Mouse (Mus musculus) liver, adult 2 months (tissue): ENCODE results near the gene Hist1h2bg. TPM values are rescaled to one million over a fixed set of nuclear protein-coding genes. Genes with fewer than 3 reads are reported as not detected.

Source experiments
- DNase-seq: peaks from one replicate; pipeline ENCODE4 v3.0.0-alpha.2; 2011; ENCODE audit warnings: low read depth, low spot score; ENCODE audit errors: extremely low read depth
- H3K27ac ChIP-seq: fragments of 200-500 bp; replicated peaks from 2 replicates; pipeline ENCODE4 v1.5.1; 2012; ENCODE audit warnings: low read depth, mild to moderate bottlenecking, control low read depth, inconsistent platforms, low read length; ENCODE audit not compliant: insufficient read depth
- H3K27me3 ChIP-seq: fragments of 200-500 bp; 2 replicates; pipeline ENCODE4 v1.6.1; 2012; ENCODE audit warnings: mild to moderate bottlenecking, moderate library complexity, low read length, inconsistent platforms; ENCODE audit not compliant: control insufficient read depth, insufficient read depth
- H3K36me3 ChIP-seq: fragments of 200-500 bp; 2 replicates; pipeline ENCODE4 v1.6.1; 2012; ENCODE audit warnings: low read length, inconsistent platforms; ENCODE audit not compliant: control insufficient read depth, insufficient read depth
- H3K4me1 ChIP-seq: fragments of 200-500 bp; 2 replicates; pipeline ENCODE4 v1.6.1; 2011; ENCODE audit warnings: low read length; ENCODE audit not compliant: control insufficient read depth, insufficient read depth
- H3K4me3 ChIP-seq: fragments of 200-500 bp; 2 replicates; pipeline ENCODE4 v1.5.1; 2011; ENCODE audit warnings: low read depth, mild to moderate bottlenecking, control low read depth, low read length, moderate library complexity; ENCODE audit not compliant: insufficient read depth
- H3K79me2 ChIP-seq: fragments of 200-500 bp; 2 replicates; pipeline ENCODE4 v1.6.1; 2012; ENCODE audit warnings: inconsistent platforms, mild to moderate bottlenecking, low read length, moderate library complexity; ENCODE audit not compliant: control insufficient read depth, insufficient read depth
- H3K9ac ChIP-seq: fragments of 200-500 bp; 2 replicates; pipeline ENCODE4 v1.6.1; 2012; ENCODE audit warnings: low read depth, mild to moderate bottlenecking, control low read depth, inconsistent platforms, low read length
- CTCF ChIP-seq: fragments of 200-500 bp; IDR thresholded peaks from 2 replicates; pipeline ENCODE4 v1.5.1; 2011; ENCODE audit warnings: low read depth, low read length, control low read depth
- POLR2A ChIP-seq: fragments of 200-500 bp; IDR thresholded peaks from 2 replicates; pipeline ENCODE4 v1.6.1; 2011; ENCODE audit warnings: low read length, control low read depth; ENCODE audit not compliant: insufficient read depth; ENCODE audit errors: extremely low read depth
- WGBS: fragments of 180-500 bp; shearing (Covaris S2); methylation state at CpG from one replicate; pipeline ENCODE4 v1.1.7; 2018; 5-methylcytosine and 5-hydroxymethylcytosine counted together
- polyA plus RNA-seq: library from polyadenylated mRNA; depleted of rRNA; stranded (reverse); fragments of >200 nt; gene quantifications from 2 replicates; pipeline ENCODE4 v1.2.3, GENCODE M21; 2012; rRNA removed
- total RNA-seq: library from RNA; depleted of rRNA; stranded (reverse); fragments of >200 nt; gene quantifications from 2 replicates; pipeline ENCODE4 v1.2.3, GENCODE M21; 2014; rRNA removed

Gene Hist1h2bg
- total RNA-seq (37.2 and 44.6 TPM in 2 replicates), polyA plus RNA-seq (4.0 and 4.4 TPM in 2 replicates)

DNA sequence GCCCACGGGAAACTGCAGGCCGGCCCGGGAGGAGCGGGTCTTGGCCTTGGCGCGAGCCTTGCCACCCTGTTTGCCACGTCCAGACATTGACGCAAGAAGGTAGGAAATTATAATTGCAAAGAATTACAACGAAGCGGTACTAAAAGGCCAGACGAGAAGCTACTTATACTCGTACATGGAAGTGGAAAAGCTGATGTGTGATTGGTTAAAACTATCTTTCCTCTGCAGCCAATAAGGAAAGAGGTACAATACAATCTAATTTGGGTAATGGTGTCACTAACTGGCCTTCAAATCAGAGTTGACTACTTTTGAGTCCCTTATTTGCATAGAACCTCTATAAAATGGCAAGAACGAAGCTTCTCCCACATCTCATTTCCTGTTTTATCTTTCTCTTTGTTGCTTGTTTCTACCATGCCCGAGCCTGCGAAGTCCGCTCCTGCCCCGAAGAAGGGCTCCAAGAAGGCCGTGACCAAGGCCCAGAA is at the start of gene Hist1h2bg, which contains the start of gene Hist1h2ae:
Gene Hist1h2bg, plus strand, starts transcription at position 375 of the 482 bp plus-strand sequence.
Gene Hist1h2ae, minus strand, starts transcription at position 199 of the 482 bp plus-strand sequence.
- 0 out of 2 replicates have a peak, but pooled peaks have one; percentile 47 for TF ChIP-seq POLR2A
- TF ChIP-seq CTCF = no peak
- WGBS = under 1% methylated on average over 18 of the region's 18 CpGs
- Histone ChIP-seq H3K4me3 (peak within 1 kb of the TSS; percentile 58; the same call in 1 of the 2 replicates), H3K27me3 (no peaks in the 10 kb centered on the region), H3K36me3 (no peaks in the 10 kb centered on the region), H3K79me2 (no peaks in the 10 kb centered on the region), H3K4me1 (peaks cover 14% of the 10 kb centered on the region; the same call in 1 of the 2 replicates), H3K27ac (peak within 1 kb of the TSS; percentile 73), H3K9ac (peak within 1 kb of the TSS; percentile 79)
- peak; percentile 99 for DNase-seq

DNA sequence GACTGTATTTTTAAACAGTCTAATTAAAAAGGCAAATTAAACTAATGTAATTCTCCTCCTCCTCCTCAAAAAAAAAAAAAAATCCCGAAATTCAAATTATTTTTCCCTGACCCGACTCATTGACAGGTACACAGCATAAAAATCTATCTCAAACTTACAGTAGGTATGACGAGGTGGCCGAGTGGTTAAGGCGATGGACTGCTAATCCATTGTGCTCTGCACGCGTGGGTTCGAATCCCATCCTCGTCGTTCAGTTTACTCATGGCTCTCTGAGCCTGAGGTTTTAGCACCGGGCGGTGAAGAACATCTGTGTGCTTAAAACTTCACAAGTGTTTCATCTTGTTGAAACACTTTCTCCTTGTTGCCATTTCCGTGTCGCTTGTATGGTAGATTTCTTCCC is 49.5 kb upstream of the Hist1h2bg start:
- DNase-seq = peak; percentile 78

DNA sequence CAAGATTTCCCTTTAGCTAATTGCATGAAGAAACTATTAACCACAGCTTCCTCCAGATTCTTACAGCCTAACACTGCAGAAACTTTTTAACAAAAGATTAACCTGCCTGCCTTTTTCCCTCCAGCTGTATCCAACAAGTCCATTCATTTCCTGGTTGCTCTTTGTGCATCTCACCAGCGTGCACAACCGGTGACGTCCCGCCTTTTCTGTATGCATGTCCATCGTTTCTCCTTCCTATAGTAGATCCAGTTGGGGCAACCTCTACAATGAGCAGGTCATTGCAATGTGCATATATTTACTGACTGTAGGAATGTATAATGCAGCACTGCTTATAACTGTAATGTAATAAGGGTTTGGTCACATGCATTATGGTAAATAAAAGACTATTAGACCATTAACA is 47.2 kb upstream of the Hist1h2bg start:
- no peak overlapping the region for H3K27ac ChIP-seq
- H3K79me2 ChIP-seq = no peaks in the 10 kb centered on the region
- no peaks in the 10 kb centered on the region for H3K4me1 ChIP-seq
- H3K9ac ChIP-seq = no peak overlapping the region
- DNase-seq = no peak
- H3K4me3 ChIP-seq = no peak overlapping the region
- WGBS = 42% methylated on average over 5 of the region's 5 CpGs
- no peak for TF ChIP-seq CTCF
- no peak for TF ChIP-seq POLR2A
- H3K36me3 ChIP-seq = no peaks in the 10 kb centered on the region
- H3K27me3 ChIP-seq = no peaks in the 10 kb centered on the region

More for the DNA sequence above, 49.5 kb upstream of the Hist1h2bg start:
- Histone ChIP-seq H3K27me3 (no peaks in the 10 kb centered on the region), H3K36me3 (no peaks in the 10 kb centered on the region), H3K9ac (no peak overlapping the region), H3K4me3 (no peak overlapping the region), H3K4me1 (no peaks in the 10 kb centered on the region), H3K79me2 (no peaks in the 10 kb centered on the region), H3K27ac (no peak overlapping the region)
- TF ChIP-seq POLR2A = no peak
- TF ChIP-seq CTCF = no peak
- WGBS = 2% methylated on average over 14 of the region's 14 CpGs

DNA sequence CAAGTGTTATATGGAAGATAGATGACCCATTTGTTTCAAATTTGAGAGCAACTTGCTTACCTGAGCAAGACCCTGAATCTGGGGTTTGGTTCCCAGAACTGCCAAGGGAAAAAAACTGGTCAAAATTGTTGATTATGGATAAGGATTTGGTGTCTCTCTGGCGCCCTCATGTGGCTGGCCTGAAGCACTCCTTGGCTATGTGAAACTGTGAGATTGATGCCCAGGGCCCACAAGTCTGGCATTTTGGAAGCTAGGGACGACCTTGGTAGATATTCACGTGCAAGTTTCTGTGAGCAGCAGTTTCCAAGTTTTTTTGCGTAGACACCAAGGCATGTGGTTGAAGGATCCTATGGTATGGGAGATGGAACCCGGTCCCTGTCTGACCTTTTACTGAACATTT is 46.5 kb upstream of the Hist1h2bg start:
- peak; percentile 74 for DNase-seq
- no peak overlapping the region for H3K27ac ChIP-seq
- no peaks in the 10 kb centered on the region for H3K4me1 ChIP-seq
- H3K27me3 ChIP-seq = no peaks in the 10 kb centered on the region
- no peaks in the 10 kb centered on the region for H3K36me3 ChIP-seq
- no peaks in the 10 kb centered on the region for H3K79me2 ChIP-seq
- H3K4me3 ChIP-seq = no peak overlapping the region
- H3K9ac ChIP-seq = no peak overlapping the region
- TF ChIP-seq POLR2A = no peak
- TF ChIP-seq CTCF = peak; percentile 85
- 11% methylated on average over 5 of the region's 5 CpGs for WGBS

DNA sequence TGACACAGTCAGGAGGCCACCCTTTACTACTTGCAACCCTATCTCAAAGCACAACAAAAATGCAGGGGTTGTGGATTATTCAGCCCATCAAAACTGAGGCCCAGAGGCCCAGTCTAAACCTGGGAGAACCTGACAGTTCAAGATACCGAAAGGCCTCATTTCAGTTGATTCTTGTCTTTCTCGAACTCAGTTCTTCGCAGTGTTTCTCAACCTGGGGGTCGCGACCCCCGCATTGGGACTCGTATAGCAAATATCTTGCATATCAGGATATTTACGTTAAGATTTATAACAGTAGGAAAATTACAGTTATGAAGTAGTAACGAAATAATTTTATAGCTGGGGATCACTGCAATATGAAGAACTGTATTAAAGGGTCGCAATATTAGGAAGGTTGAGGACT is 45.3 kb upstream of the Hist1h2bg start:
- no peak overlapping the region for H3K4me3 ChIP-seq
- H3K27ac ChIP-seq = no peak overlapping the region
- H3K79me2 ChIP-seq = no peaks in the 10 kb centered on the region
- 5% methylated on average over 10 of the region's 10 CpGs for WGBS
- TF ChIP-seq POLR2A = no peak
- no peak for TF ChIP-seq CTCF
- DNase-seq = no peak
- no peak overlapping the region for H3K9ac ChIP-seq
- H3K4me1 ChIP-seq = no peaks in the 10 kb centered on the region
- H3K27me3 ChIP-seq = no peaks in the 10 kb centered on the region
- no peaks in the 10 kb centered on the region for H3K36me3 ChIP-seq

DNA sequence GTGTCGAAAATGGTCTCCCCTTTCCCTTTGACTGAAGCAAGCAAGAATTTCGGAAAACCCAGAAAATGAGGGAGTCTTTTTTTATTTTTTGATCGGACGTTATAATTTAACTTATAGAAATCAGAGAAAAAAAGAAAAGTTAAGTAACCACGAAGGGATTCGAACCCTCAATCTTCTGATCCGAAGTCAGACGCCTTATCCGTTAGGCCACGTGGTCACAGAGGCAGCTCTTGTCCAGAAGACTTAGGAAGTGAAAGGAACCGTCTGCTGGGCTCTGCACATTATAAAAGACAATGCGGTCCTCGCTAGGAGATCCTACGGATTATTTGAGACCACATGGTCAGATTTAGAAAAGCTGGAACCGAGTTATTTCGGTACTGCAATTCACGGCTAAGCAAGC is 44.9 kb upstream of the Hist1h2bg start:
- peak; percentile 67 for DNase-seq
- WGBS = 1% methylated on average over 17 of the region's 17 CpGs

More for the DNA sequence above, 44.9 kb upstream of the Hist1h2bg start:
- Histone ChIP-seq H3K79me2 (no peaks in the 10 kb centered on the region), H3K27ac (no peak overlapping the region), H3K4me1 (no peaks in the 10 kb centered on the region), H3K4me3 (peak overlapping the region; percentile 31), H3K36me3 (no peaks in the 10 kb centered on the region), H3K9ac (peak overlapping the region; percentile 55; the same call in 1 of the 2 replicates), H3K27me3 (no peaks in the 10 kb centered on the region)
- no peak for TF ChIP-seq POLR2A
- TF ChIP-seq CTCF = no peak
